In the genomic region with DNA sequence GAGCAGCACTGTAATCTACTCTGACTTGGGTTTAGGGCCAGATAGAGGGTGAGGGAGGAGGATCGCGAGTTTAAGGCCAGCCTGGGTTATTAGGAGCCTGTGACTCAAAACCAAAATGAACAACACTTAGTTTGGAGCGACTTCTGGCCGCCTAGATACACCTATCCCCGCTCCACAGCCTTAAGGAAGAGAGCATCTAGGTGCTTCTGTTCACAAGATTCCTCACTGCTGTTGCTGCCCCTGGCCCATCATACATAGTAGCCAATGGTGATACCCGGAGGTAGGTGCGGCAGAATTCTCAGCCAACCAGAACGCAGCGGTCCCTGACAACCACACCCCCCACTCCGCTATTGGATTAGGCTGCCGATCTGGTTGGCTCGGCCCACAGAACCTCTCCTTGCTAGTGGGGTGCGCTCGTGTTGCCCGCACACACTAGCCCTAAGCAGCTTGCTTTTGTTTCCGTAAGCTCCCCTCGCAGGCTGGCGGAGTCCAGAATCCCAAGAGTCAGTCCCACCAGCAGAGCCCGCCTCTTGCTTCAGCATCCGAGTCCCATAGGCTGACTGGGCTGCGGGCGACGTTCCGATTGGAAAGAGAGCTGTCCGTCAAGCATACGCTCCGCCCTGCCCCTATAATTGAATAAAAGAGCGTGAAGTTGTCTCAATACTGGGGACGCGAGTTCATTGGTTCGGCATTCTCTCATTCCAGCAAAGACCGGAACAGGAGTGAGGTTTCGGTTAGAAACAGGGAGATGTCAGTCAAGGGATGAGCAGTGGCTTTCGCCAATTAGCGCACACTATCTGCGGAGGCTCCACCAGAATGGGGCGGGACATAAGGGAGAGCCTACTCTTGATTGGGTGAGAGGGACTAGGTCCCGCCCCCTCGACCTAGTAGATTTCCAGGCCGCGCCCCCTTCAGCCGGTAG, we compare ENCODE assay signal across 8 mouse cellular contexts. TPM values are rescaled to one million over a fixed set of nuclear protein-coding genes. Genes with fewer than 3 reads are reported as not detected.
DNase-seq lines count a peak whose midpoint lies in the region; ATAC-seq lines count a peak whose summit lies in the region.

A gene (plus strand): TSS at position 918 of the 922 bp plus-strand sequence.

- H3K4me1 ChIP-seq in intestine, embryonic 14.5 days (replicated peaks; ENCODE audit: control insufficient read depth, insufficient read depth, low read length) = peaks cover 11% of the 10 kb centered on the region; the same call in 1 of the 2 replicates

- no peaks in the 10 kb centered on the region for H3K27me3 ChIP-seq in intestine, embryonic 14.5 days (replicated peaks; ENCODE audit: control insufficient read depth, insufficient read depth, low read length)

- intact Hi-C loops in left cerebral cortex, postnatal 14 days (cut with DNase I) = loop anchor here (5.0 kb wide), 3 partner anchors 48 to 1588 kb away; no protein-coding TSS in a partner anchor

- H3K9me3 ChIP-seq in intestine, embryonic 14.5 days (ENCODE audit: control insufficient read depth, low read length) = no peaks in the 10 kb centered on the region

- under 1% methylated on average over 42 of the region's 42 CpGs for WGBS in intestine, embryonic 14.5 days

- H3K4me2 ChIP-seq in intestine, embryonic 14.5 days (ENCODE audit: low read length) = peak within 1 kb of the TSS; percentile 77

- H3K27ac ChIP-seq in intestine, embryonic 14.5 days (ENCODE audit: low read depth) = peak within 1 kb of the TSS; percentile 92

- peaks cover 22% of the 10 kb centered on the region for H3K36me3 ChIP-seq in intestine, embryonic 14.5 days (ENCODE audit: control insufficient read depth, insufficient read depth, low read length)

- peak within 1 kb of the TSS; percentile 80 for H3K4me3 ChIP-seq in intestine, embryonic 14.5 days (ENCODE audit: low read depth, low read length)

- H3K9ac ChIP-seq in intestine, embryonic 14.5 days (ENCODE audit: low read length) = peak within 1 kb of the TSS; percentile 74

- DNase-seq in adrenal gland, adult 18-20 months (ENCODE audit: low spot score in 2 of 2) = peak; percentile 98
- peak; percentile 97 for DNase-seq in embryo, embryonic 11 days
- peak; percentile 96 for DNase-seq in gastrocnemius, postnatal 25 days
- peak; percentile 99 for DNase-seq in intestine, embryonic 14.5 days (ENCODE audit: low spot score)
- DNase-seq in left cerebral cortex, postnatal 14 days (ENCODE audit: low spot score in 2 of 2) = peak; percentile 98 to 99
- peak; percentile 98 for DNase-seq in mesoderm, embryonic 11.5 days (ENCODE audit: low read depth, low spot score)
- DNase-seq in right cerebral cortex, postnatal 36 days (ENCODE audit: low spot score in 2 of 2) = peak; percentile 96 to 97
- peak; percentile 97 for DNase-seq in yolk sac, embryonic 10.5 days (ENCODE audit: low spot score)

- peak; percentile 99 for ATAC-seq in intestine, embryonic 14.5 days (replicated peaks; ENCODE audit: low FRiP score, low TSS enrichment, low read depth)

RNA-seq across cellular contexts. Expression of the gene that starts here (rescaled TPM):
- total RNA-seq in adrenal gland, adult 18-20 months (2021) = 10 to 100 TPM; 15.7 to 19.3 TPM
- 1 to 10 TPM; 2.5 to 2.9 TPM for total RNA-seq in gastrocnemius, postnatal 25 days (2021)
- polyA plus RNA-seq in intestine, embryonic 14.5 days (2014; fragmentation: Nextera tagmentation; extraction: Ambion mirVana) = 8.4 and 8.8 TPM in 2 replicates
- total RNA-seq in left cerebral cortex, postnatal 14 days (2021) = 10 to 100 TPM; 19.4 to 21.4 TPM

Comparison
In these comparisons a context has a peak if more than half of its experiments do, and no peak if none do; other contexts are left out.
1. Peak in every context shown above with its lines: DNase-seq, ATAC-seq, H3K4me3 ChIP-seq and H3K27ac ChIP-seq.
2. RNA of the gene that starts here (total RNA-seq): 19.4 to 21.4 TPM in left cerebral cortex, postnatal 14 days and 15.7 to 19.3 TPM in adrenal gland, adult 18-20 months; 2.5 to 2.9 TPM in gastrocnemius, postnatal 25 days; every median in the first group is over 4 times any median in the second.